Mouse (Mus musculus): ENCODE data around the gene Plaur. TPM values are rescaled to one million over a fixed set of nuclear protein-coding genes. Genes with fewer than 3 reads are reported as not detected.
A peak's percentile ranks its signal among the peaks of the same experiment; 100 is the strongest.
"Not testable (repeated sequence)": the region's sequence is repeated elsewhere in the genome, so short reads cannot be mapped to it uniquely, and the experiment has no call there.

Gene Plaur
- polyA plus RNA-seq, 1 experiment = 1.3 TPM

DNA sequence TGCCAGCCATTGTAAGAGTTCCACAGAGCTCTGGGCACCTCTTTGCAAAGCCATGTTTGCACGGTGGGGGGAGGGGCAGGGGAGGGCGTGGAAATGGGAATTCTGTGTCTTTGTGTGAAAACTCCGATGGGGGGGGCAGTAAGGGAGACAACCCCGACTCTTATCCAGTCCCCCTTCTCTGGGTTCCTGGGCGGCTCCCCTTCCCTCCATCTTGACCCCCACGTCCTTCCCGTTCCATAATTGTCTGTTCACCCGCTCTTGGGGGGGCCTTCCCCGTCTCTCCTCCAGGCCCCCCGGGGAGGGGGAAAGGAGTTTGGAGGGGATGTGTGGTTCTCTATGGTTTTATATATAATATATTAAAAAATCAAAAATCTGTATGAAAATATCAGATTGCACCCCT lies 41.7 kb downstream of the Plaur start:
- Histone ChIP-seq H3K4me3 (ENCODE audit: insufficient read depth, low read length) (no peak overlapping the region), H3K4me1 (ENCODE audit: control insufficient read depth, insufficient read depth, low read length) (peaks cover 2% of the 10 kb centered on the region), H3K27ac (ENCODE audit: insufficient read depth, low read length) (no peak overlapping the region)
- TF ChIP-seq CTCF (IDR thresholded peaks at IDR 0.05; ENCODE audit: extremely low read depth, insufficient read depth, low read length) (no peak), POLR2A (IDR thresholded peaks at IDR 0.05; ENCODE audit: extremely low read depth, insufficient read depth, low read length) (no peak)

DNA sequence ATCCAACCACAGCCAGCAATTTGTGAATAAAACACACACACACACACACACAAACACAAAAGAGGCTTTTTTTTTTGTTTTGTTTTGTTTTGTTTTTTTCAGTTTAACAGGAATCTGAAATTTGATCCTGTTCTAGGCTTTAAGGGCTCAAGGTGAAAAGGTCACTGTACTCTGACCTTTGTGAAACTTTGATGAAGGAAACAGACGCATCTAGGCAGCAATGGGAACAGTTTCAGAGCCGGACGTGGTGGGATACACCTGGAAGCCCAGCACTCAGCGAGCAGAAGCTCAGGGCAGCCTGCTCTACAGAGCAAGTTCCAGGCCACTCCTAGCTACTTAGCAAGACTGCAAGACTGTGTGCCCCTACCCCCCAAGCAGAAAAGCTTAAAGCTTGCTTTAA lies 42.6 kb downstream of the Plaur start:
- H3K4me1 ChIP-seq (ENCODE audit: control insufficient read depth, insufficient read depth, low read length) = peaks cover 1% of the 10 kb centered on the region; the same call in 1 of the 2 replicates
- TF ChIP-seq CTCF (IDR thresholded peaks at IDR 0.05; ENCODE audit: extremely low read depth, insufficient read depth, low read length) (no peak), POLR2A (IDR thresholded peaks at IDR 0.05; ENCODE audit: extremely low read depth, insufficient read depth, low read length) (no peak)
- no peak overlapping the region for H3K4me3 ChIP-seq (ENCODE audit: insufficient read depth, low read length)
- no peak overlapping the region for H3K27ac ChIP-seq (ENCODE audit: insufficient read depth, low read length)

DNA sequence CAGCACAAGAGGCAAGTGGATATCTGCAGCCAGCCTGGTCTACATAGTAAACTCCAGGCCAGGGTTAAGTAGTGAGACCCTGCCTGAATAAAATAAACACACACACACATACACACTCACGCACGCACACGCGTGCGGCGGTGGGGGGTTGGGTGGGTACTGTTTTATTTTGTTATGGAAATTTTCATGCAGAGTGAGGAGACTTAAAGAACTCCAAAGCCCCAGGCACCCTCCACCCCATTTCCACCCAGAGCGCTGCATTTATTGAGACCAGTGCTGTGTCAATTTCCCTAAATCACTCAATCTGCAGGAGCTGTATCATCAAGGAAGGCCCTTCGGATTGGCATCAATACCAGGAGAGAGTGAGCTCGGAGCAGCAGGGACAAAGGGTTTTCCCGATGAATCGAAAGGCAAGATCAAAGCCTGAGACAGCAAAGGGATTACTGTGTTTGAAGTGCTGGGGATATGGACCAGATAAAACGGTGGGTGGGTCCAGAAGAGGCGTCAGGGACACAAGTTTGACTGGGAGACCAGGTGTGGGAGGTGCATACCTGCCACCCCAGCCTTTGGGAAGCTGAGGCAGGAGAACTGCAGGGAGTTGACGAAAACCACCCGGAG lies 43.3 kb downstream of the Plaur start:
- 0 out of 2 replicates have a peak overlapping the region, but pooled peaks have one; percentile 4 for H3K27ac ChIP-seq (ENCODE audit: insufficient read depth, low read length)
- no peak overlapping the region; the same call in 1 of the 2 replicates for H3K4me3 ChIP-seq (ENCODE audit: insufficient read depth, low read length)
- H3K4me1 ChIP-seq (ENCODE audit: control insufficient read depth, insufficient read depth, low read length) = peaks cover 1% of the 10 kb centered on the region; the same call in 1 of the 2 replicates
- TF ChIP-seq CTCF (IDR thresholded peaks at IDR 0.05; ENCODE audit: extremely low read depth, insufficient read depth, low read length) (no peak), POLR2A (IDR thresholded peaks at IDR 0.05; ENCODE audit: extremely low read depth, insufficient read depth, low read length) (no peak)

DNA sequence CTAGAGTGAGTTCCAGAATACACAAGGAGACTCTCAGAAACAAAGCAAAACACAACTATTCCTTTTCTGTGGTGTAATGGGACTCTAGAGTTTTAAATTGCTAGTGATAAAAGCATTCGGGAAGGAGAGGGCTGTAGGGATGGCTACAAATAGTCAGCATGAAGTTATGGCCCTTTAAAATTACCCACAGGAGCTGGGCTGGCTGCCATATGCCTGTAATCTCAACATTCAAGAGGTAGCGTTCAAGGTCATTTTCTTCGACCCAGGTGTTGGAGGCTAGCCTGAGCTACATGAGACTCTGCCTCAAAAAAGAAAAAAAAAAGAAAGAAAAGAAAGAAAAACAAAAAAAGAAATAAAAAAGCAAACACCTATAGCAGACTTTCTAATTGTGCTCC lies 43.8 kb downstream of the Plaur start:
- peak overlapping the region; percentile 60 for H3K4me3 ChIP-seq (ENCODE audit: insufficient read depth, low read length)
- TF ChIP-seq CTCF (IDR thresholded peaks at IDR 0.05; ENCODE audit: extremely low read depth, insufficient read depth, low read length) (no peak), POLR2A (IDR thresholded peaks at IDR 0.05; ENCODE audit: extremely low read depth, insufficient read depth, low read length) (no peak)
- H3K4me1 ChIP-seq (ENCODE audit: control insufficient read depth, insufficient read depth, low read length) = peaks cover 1% of the 10 kb centered on the region; the same call in 1 of the 2 replicates
- H3K27ac ChIP-seq (ENCODE audit: insufficient read depth, low read length) = peak overlapping the region; percentile 4; the same call in 1 of the 2 replicates

DNA sequence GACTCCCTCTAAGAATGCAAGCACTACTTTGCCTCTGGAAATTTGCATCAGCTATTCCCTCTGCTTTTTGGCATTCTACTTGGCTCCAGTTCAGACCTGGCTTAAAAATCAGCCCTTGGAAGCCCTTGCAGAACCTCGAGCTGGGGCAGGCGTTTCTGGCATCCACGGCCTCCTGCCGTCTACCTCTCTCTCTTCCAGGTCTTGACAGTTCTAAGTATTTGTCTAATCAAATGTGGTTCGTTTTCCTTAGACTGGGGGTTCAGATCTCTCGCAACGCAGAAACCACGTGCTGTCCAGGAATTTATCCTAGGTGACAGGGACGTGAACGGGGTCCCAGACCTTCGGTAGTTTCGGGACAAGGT lies 44.2 kb downstream of the Plaur start:
- TF ChIP-seq POLR2A (IDR thresholded peaks at IDR 0.05; ENCODE audit: extremely low read depth, insufficient read depth, low read length) (no peak), CTCF (IDR thresholded peaks at IDR 0.05; ENCODE audit: extremely low read depth, insufficient read depth, low read length) (no peak)
- Histone ChIP-seq H3K4me3 (ENCODE audit: insufficient read depth, low read length) (peak overlapping the region; percentile 60), H3K27ac (ENCODE audit: insufficient read depth, low read length) (peak overlapping the region; percentile 97), H3K4me1 (ENCODE audit: control insufficient read depth, insufficient read depth, low read length) (peaks cover 1% of the 10 kb centered on the region; the same call in 1 of the 2 replicates)

DNA sequence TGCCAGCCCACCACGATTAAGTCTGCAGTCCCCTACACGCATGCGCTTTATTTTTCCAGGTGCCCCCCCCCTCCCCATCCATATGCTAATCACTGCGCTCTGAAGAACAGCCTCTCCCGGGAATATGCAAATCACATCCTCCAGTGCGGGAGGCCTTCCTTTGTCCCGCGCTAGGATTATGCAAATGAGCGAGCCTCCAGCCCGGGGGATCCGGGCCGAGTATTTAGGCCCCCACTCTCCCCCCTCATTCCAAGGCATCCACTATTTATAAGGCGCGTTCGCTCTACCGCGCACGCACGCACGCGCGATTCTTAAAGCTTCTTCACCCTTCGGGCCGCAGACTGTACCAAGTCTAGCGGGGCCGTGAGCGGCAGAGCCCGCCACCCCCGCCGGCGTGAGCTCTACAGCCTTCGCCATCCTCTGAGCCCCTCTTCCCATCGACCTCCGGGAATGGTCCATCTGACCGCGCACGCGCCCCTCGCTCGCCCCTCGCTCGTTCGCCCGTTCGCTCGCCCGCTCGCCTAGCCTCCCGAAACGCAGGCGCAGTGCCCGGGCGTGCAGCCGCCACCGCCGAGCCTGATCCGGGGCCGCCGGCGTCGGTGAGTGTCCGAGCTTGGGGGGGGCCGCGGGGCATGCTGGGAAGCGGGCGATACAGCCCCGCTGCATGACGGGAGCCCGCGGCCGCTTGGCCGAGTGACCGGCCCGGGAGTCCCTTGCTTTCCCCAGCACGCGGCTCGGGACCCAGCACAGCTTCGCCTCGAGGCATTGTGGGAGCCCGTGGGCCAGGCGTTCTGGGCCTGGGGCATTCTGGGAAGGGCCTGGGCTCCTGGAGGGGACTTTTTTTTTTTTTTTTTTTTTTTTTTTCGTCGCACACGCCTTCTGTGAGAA lies 44.8 kb downstream of the Plaur start, which contains the start of gene Zfp428:
Gene Zfp428 (plus strand): TSS at position 169 of the 888 bp plus-strand sequence.
- H3K4me3 ChIP-seq (ENCODE audit: insufficient read depth, low read length) = peak within 1 kb of the TSS; percentile 60
- peaks cover 1% of the 10 kb centered on the region; the same call in 1 of the 2 replicates for H3K4me1 ChIP-seq (ENCODE audit: control insufficient read depth, insufficient read depth, low read length)
- TF ChIP-seq POLR2A (IDR thresholded peaks at IDR 0.05; ENCODE audit: extremely low read depth, insufficient read depth, low read length) (peak; percentile 23), CTCF (IDR thresholded peaks at IDR 0.05; ENCODE audit: extremely low read depth, insufficient read depth, low read length) (no peak)
- peak within 1 kb of the TSS; percentile 97 for H3K27ac ChIP-seq (ENCODE audit: insufficient read depth, low read length)

DNA sequence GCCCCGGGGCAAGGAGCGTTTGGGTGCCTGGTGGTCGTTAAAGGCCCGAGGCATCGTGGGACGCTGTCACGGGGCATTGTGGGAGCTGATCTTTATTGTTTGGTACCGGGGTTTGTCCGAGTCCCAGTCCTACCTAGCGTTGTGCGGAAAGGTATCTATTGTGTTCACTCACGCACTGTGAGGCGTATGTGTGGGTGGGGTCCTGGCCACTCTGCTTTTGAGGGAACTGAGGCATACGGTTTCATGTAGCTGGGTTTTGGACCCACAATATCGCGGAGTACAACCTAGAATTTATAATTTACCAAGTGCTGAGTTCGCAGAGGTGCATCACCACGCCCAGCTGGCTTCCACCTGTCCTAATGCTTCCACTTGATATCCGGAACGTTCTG lies 45.4 kb downstream of the Plaur start:
- peak overlapping the region; percentile 60 for H3K4me3 ChIP-seq (ENCODE audit: insufficient read depth, low read length)

DNA sequence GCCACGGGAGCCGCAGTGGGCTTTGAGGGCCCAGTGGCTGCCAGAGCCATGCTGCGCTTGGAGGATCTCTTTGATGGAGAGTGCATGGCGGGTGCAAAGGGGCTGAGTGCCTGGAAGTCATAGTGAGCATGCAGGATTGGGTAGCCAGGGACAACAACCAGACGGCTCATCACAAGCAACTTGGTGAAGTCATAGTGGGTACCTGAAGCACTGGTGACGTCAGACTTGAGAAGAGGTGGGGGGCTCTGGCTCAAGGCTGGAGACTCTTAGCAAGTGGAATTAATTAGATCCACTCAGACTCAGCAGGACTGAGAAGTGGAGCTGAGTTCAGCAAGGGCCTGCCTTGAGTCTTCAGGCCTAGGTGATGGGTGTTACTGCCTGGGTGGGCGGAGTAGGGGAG lies 50.1 kb downstream of the Plaur start, which contains the start of gene AC161166.1:
Gene AC161166.1 (minus strand): TSS at position 101 of the 400 bp plus-strand sequence.
- no peak within 1 kb of the TSS for H3K27ac ChIP-seq (ENCODE audit: insufficient read depth, low read length)
- H3K4me1 ChIP-seq (ENCODE audit: control insufficient read depth, insufficient read depth, low read length) = peaks cover 1% of the 10 kb centered on the region; the same call in 1 of the 2 replicates
- no peak within 1 kb of the TSS for H3K4me3 ChIP-seq (ENCODE audit: insufficient read depth, low read length)
- TF ChIP-seq CTCF (IDR thresholded peaks at IDR 0.05; ENCODE audit: extremely low read depth, insufficient read depth, low read length) (no peak), POLR2A (IDR thresholded peaks at IDR 0.05; ENCODE audit: extremely low read depth, insufficient read depth, low read length) (no peak)

More for the DNA sequence above, 45.4 kb downstream of the Plaur start:
- peak overlapping the region; percentile 97; the same call in 1 of the 2 replicates for H3K27ac ChIP-seq (ENCODE audit: insufficient read depth, low read length)
- peaks cover 1% of the 10 kb centered on the region; the same call in 1 of the 2 replicates for H3K4me1 ChIP-seq (ENCODE audit: control insufficient read depth, insufficient read depth, low read length)
- TF ChIP-seq CTCF (IDR thresholded peaks at IDR 0.05; ENCODE audit: extremely low read depth, insufficient read depth, low read length) (no peak), POLR2A (IDR thresholded peaks at IDR 0.05; ENCODE audit: extremely low read depth, insufficient read depth, low read length) (no peak)

DNA sequence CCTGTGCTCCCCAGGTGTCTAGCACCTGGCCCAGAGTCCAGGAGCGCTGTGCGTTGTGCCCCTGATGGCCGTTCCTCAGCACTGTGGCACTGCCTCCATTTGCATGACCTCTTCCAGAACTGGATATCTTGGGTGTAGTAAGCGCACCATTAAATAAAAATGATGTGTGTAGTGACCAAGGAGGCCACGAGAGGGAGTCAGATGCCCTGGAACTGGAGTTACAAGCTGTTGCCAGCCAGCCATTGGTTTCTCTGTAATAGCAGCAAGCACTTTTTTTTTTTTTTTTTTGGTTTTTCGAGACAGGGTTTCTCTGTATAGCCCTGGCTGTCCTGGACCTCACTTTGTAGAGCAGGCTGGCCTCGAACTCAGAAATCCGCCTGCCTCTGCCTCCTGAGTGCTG lies 54.0 kb downstream of the Plaur start:
- peak; percentile 39; the same call in 1 of the 2 replicates for TF ChIP-seq CTCF (IDR thresholded peaks at IDR 0.05; ENCODE audit: extremely low read depth, insufficient read depth, low read length)
- H3K4me1 ChIP-seq (ENCODE audit: control insufficient read depth, insufficient read depth, low read length); H3K4me3 ChIP-seq (ENCODE audit: insufficient read depth, low read length); H3K27ac ChIP-seq (ENCODE audit: insufficient read depth, low read length): not testable (repeated sequence)
